Mouse (Mus musculus) frontal cortex, adult (tissue): Measurements from ENCODE around the gene Cplx2.

ENCODE experiments used
- ATAC-seq: cut with Nextera tagmentation; 2 replicates; pipeline ENCODE4 v1.9.2; 2017; ENCODE audit warnings: mild to moderate bottlenecking, moderate library complexity, mixed read lengths; ENCODE audit not compliant: low TSS enrichment

Gene Cplx2

DNA sequence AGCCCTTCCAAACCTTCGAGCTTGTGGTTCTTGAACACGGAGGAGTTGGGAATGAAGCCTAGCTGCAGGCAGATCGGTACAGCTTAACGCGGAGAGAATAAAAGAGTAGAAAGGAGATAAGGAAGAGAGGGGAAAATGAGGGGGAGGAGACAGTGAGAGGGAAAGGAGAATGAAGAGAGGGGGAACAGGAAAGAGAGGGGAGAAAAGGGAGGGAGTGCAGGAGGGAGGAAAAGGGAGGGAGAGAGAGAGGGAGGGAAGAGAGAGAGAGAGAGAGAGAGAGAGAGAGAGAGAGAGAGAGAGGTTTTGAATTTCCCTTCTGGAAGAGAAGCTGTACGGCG, at the start of gene Cplx2:
Gene Cplx2, plus strand, starts transcription at position 301 of the 338 bp plus-strand sequence.
- no peak for ATAC-seq

- no peak for ATAC-seq
Observed at GRCm38 (mm10) chr13:54322396-54323306, 48.5 kb upstream of the Cplx2 start.

DNA sequence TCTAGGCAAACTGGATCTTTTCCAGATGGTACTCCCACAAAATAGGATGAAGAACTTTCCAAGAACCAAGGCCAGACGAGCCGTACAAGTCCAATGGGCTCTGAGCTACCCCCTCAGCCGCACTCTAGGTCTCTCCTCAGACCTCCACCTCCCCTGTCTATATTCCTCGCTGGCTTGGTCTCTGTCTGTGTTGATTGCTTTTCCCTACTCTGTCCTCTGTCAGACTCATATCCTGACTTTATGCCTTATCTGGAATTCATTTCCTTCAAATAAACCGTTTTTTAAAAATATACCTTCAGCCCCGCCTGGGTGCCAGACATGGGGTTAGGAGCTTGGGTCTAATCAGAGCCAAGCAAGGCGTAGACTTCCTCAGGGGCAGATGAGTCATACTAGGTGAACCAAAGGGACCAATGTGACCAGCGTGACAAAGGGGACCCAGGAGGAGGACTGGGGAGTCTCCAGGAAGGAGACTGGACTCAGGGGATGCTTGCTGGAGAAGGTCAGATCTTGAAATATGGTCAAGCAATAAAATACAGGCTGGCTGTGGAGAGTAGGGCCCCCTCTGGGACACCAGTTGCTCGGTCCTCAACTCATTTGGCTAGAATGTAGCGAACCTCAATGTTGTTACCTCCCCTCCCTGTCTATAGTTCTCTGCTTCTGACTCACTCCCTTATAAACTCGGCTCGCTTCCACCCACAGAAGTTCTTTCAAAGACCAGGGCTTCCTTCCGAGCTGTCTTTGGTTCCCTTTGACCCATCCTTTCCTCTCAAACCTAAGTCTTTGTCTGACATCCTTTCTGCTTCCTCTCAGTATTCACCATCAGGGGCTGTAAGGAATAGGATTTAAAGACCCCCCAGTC, 47.6 kb upstream of the Cplx2 start:
- ATAC-seq, result peak; percentile 47

DNA sequence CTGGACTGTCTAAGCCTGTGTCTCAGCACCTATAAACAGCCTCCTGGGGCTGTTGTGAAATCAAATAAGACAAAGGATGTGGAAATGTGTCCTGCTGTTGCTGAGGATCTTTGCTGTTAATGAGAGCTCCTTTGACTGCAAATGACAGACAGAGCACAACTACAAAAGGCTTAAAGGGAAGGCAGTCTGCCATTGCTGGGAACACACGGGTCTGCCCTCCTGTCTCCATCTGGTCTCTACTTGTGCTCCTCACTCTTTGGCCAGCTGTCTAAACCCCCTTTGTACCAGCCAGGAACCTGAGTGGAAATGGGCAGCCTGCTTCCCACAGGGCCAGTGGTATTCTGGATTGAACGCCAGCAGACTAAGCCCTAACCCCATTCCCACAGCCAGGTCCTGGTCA, 47.0 kb upstream of the Cplx2 start:
- 0 out of 2 replicates have a peak, but pooled peaks have one; percentile 0 for ATAC-seq

- ATAC-seq, result peak; percentile 82
Observed at GRCm38 (mm10) chr13:54325814-54326213, 45.3 kb upstream of the Cplx2 start.

GRCm38 (mm10) chr13:54326686-54327447, 44.3 kb upstream of the Cplx2 start:
- ATAC-seq, result no peak

DNA sequence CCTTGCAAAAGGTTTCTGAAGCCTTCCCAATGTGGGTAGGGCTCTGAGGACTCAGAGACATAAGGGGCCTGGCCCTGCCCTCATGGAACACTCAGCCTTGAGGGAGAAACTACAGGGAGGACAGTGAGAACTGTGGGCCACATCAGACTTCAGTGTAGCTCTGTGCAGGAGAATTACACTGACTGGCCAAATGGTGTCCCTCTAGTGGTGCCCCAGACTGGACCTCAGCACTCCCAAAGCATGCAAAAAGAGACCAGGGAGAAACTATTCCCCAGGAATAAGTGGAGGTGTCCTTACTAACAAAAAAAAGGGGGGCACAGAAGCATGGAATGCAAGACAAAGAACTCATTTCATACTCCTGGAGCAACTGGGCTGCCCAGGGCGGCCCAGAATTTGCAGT, 43.1 kb upstream of the Cplx2 start:
- ATAC-seq, result no peak

- no peak for ATAC-seq
Observed at GRCm38 (mm10) chr13:54328954-54329490, 42.1 kb upstream of the Cplx2 start.

GRCm38 (mm10) chr13:54331825-54332675, 39.1 kb upstream of the Cplx2 start:
- ATAC-seq, result peak; percentile 83

DNA sequence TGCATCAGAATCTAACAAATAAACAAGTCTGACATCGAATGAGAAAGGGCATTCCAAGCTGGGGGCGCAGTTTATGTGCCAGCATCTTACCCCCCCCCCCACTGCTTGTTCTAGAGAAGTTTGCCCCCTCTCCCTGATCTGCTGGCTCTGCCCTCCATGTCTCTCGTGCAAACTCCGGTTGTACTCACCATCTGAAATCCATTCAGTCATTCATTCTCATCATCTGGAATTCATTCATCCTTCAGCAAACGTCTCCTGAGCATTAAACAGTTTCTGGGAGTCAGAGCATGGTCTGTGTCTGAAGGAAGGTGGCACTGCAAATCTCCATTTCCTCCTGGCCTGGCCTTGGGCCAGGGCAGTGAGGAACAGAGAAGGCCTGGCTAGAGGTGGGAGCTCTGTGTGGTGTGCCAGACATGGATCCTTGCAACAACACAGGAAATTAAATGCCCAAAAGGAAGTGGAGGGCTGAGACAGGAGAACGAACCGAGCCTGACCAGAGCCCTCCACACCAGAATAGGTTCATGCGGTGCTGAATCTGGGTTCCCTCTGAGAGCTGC, 38.1 kb upstream of the Cplx2 start:
- ATAC-seq, result no peak

DNA sequence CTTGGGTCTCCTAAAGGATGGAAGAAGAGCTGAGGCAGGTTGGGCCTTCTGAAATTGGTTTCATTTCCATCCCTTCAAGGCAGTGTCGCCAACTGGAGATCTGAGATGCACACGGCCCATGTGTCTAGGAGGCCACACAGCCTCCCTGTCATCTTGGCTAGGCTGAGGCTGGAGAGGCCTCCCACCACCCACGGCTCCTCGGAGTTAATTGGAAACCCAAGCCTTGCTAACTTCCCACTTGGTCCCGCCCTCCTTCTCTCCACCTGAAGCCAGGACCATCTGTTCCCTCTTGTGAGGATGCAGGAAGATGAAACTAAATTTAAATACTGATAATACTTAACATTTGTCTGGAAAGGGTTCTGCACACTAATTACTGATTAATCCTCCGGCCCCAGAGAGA, 34.1 kb upstream of the Cplx2 start:
- peak; percentile 43; the same call in 1 of the 2 replicates for ATAC-seq

- no peak for ATAC-seq
Observed at GRCm38 (mm10) chr13:54337541-54337940, 33.6 kb upstream of the Cplx2 start.

DNA sequence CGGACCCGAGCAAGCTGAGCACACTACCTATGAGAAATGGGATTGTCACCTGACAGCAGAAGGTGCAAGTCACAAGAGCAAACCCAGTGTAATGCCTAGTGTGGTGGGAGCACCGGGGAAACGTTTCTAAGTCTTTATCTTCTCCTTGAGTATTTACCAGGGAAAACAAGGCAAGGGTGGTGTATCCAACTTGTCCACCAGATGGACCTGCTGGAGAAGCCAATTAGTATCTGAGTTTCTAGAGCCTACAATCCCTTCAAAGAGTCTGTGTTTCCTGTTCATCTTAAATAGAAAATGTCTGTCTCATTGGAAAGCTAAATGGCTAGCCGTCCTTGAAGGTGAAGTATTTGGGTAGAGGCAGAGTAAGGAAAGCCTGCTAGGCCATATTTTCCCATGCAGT, 32.3 kb upstream of the Cplx2 start:
- peak; percentile 22; the same call in 1 of the 2 replicates for ATAC-seq

- ATAC-seq, result no peak
Observed at GRCm38 (mm10) chr13:54345885-54346647, 25.1 kb upstream of the Cplx2 start.

GRCm38 (mm10) chr13:54348011-54348410, 23.1 kb upstream of the Cplx2 start:
- peak; percentile 41; the same call in 1 of the 2 replicates for ATAC-seq

- no peak for ATAC-seq
Observed at GRCm38 (mm10) chr13:54349126-54349759, 21.9 kb upstream of the Cplx2 start.

DNA sequence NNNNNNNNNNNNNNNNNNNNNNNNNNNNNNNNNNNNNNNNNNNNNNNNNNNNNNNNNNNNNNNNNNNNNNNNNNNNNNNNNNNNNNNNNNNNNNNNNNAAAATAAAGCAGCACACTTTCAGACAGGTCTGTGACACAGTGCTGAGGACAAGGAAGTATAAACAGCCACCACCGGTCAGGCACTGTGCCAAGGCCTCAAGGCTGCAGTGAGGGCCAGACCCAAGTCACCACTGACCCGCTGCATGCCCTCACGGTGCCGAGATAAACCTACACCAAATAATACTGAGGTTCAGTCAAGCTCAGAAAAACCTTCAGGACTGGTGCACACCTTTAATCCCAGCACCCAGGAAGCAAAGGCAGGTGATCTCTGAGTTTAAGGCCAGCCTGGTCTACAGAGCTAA, 13.7 kb upstream of the Cplx2 start:
- no peak for ATAC-seq

GRCm38 (mm10) chr13:54359181-54359580, 12.0 kb upstream of the Cplx2 start:
- ATAC-seq, result peak; percentile 97

DNA sequence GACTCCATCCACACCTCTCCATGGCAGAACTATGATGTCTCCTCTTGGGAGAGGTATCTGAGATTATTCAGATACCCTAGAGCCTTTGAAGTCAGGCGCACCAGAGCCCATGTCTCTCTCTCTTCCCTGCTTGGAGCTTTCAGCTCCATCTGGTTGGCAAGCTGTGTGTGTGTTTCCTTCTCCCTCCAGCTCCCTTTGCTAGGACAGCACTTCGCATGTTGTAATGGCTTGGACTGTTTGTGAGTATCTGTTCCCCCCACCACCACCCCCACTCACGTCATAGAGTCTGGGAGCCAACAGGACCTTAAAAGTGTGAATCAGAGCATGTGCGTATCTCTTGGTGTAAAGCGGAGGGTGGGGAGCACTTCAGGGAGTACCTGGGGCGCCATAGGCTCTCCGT, 6.5 kb upstream of the Cplx2 start:
- peak; percentile 59 for ATAC-seq
